In the genomic region with DNA sequence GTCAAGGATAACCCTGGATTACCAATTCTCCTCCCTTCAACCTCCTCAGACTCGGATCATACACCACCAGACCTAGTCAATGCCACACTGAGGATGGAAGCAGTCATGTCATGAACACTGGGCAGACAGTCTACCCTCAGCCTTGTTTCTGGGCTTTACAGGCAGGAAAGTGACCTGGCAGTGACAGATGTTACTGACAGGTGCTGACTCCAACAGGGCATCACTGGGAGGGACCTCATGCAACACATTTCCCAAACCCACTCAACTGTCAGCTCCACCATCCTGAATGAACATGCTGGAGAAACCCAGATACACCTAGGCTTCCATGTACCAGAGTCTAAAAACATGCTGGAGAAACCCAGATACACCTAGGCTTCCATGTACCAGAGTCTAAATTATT, we compare ENCODE assay signal across 11 mouse cellular contexts.
"Had no signal": no experiment of that assay in that cellular context is flagged by ENCODE, and none has a peak within 500 bp of the region (broad histone marks: within the 10 kb centered on the region; RNA-seq: fewer than 3 reads in every experiment).

No protein-coding gene starts in this region.

- DNase-seq: kidney, adult 2 months; kidney, postnatal 14 days; left cerebral cortex, postnatal 4 days; lung, adult 18-20 months; right cerebral cortex, postnatal 14 days; thymus, adult 2 months; thymus, postnatal 25 days had no signal

- H3K4me3 ChIP-seq: kidney, embryonic 15.5 days; limb, embryonic 13.5 days had no signal

- H3K36me3 ChIP-seq: kidney, embryonic 15.5 days; limb, embryonic 13.5 days had no signal

- H3K9ac ChIP-seq: kidney, embryonic 15.5 days; limb, embryonic 13.5 days; liver, embryonic 14.5 days had no signal

- H3K27me3 ChIP-seq: kidney, embryonic 15.5 days; limb, embryonic 13.5 days had no signal

- H3K9me3 ChIP-seq: kidney, embryonic 15.5 days; limb, embryonic 13.5 days had no signal

- H3K27ac ChIP-seq: kidney, embryonic 15.5 days; limb, embryonic 13.5 days; liver, embryonic 14.5 days had no signal

- H3K4me2 ChIP-seq: kidney, embryonic 15.5 days; limb, embryonic 13.5 days; midbrain, embryonic 11.5 days had no signal
